Mouse (Mus musculus) lung, embryonic 14.5 days (tissue): ENCODE measurements around the gene Ryr2. TPM values are rescaled to one million over a fixed set of nuclear protein-coding genes. Genes with fewer than 3 reads are reported as not detected.

Experiments
- ATAC-seq: fragments of 200-750 bp; cut with Nextera tagmentation; 2 replicates; pipeline ENCODE4 v1.8.0; 2017; ENCODE audit warnings: mild to moderate bottlenecking, moderate TSS enrichment, moderate library complexity; ENCODE audit not compliant: insufficient read depth
- DNase-seq: peaks from one replicate; pipeline ENCODE4 v3.0.0-alpha.2; 2015
- H3K27ac ChIP-seq: fragments of 300-500 bp; sonication (generic); 2 replicates; pipeline ENCODE4 v1.5.1; 2014; ENCODE audit warnings: low read depth, mild to moderate bottlenecking, moderate library complexity
- H3K27me3 ChIP-seq: fragments of 300-500 bp; sonication (generic); 2 replicates; pipeline ENCODE4 v1.6.1; 2014; ENCODE audit warnings: low read length, control low read depth; ENCODE audit not compliant: insufficient read depth
- H3K36me3 ChIP-seq: fragments of 300-500 bp; sonication (generic); 2 replicates; pipeline ENCODE4 v1.6.1; 2014; ENCODE audit warnings: control low read depth; ENCODE audit not compliant: insufficient read depth
- H3K4me1 ChIP-seq: fragments of 300-500 bp; sonication (generic); 2 replicates; pipeline ENCODE4 v1.6.1; 2014; ENCODE audit warnings: antibody characterized with exemption, control low read depth; ENCODE audit not compliant: insufficient read depth
- H3K4me2 ChIP-seq: fragments of 300-500 bp; sonication (generic); 2 replicates; pipeline ENCODE4 v1.6.1; 2014; ENCODE audit warnings: mild to moderate bottlenecking
- H3K4me3 ChIP-seq: fragments of 300-500 bp; sonication (generic); 2 replicates; pipeline ENCODE4 v1.5.1; 2014; ENCODE audit warnings: low read depth, low read length
- H3K9ac ChIP-seq: fragments of 300-500 bp; sonication (generic); 2 replicates; pipeline ENCODE4 v1.6.1; 2014
- H3K9me3 ChIP-seq: fragments of 300-500 bp; sonication (generic); 2 replicates; pipeline ENCODE4 v1.6.1; 2016; ENCODE audit warnings: low read depth, low read length, control low read depth
- CTCF ChIP-seq: IDR thresholded peaks from 2 replicates; pipeline ENCODE4 v1.5.1; 2016; ENCODE audit warnings: antibody characterized with exemption, low read depth
- WGBS: fragments of 180-500 bp; shearing (Covaris S2); extraction: QIAGEN DNeasy Blood & Tissue Kit; methylation state at CpG from one replicate; pipeline ENCODE4 v1.1.7; 2014; 5-methylcytosine and 5-hydroxymethylcytosine counted together
- polyA plus RNA-seq: library from polyadenylated mRNA; unstranded; fragments of >200 nt; fragmentation: Nextera tagmentation; extraction: Ambion mirVana; gene quantifications from 2 replicates; pipeline ENCODE4 v1.2.1, GENCODE M21; 2014

Gene Ryr2
- polyA plus RNA-seq, 1 experiment from 2014 or later = 2.3 TPM

- Histone ChIP-seq H3K4me1 (no peaks in the 10 kb centered on the region), H3K4me3 (no peak overlapping the region), H3K27ac (no peak overlapping the region), H3K36me3 (no peaks in the 10 kb centered on the region), H3K9me3 (no peaks in the 10 kb centered on the region), H3K4me2 (no peak overlapping the region), H3K27me3 (no peaks in the 10 kb centered on the region), H3K9ac (no peak overlapping the region)
- WGBS = 79% methylated on average over 2 of the region's 2 CpGs
- TF ChIP-seq CTCF = no peak
- ATAC-seq (no peak), DNase-seq (no peak)
These were observed 180.5 kb downstream of the Ryr2 start for GRCm38 (mm10) chr13:11926215-11926614.

- Histone ChIP-seq H3K9ac (no peak overlapping the region), H3K9me3 (no peaks in the 10 kb centered on the region), H3K4me3 (no peak overlapping the region), H3K4me2 (no peak overlapping the region), H3K27me3 (no peaks in the 10 kb centered on the region), H3K4me1 (no peaks in the 10 kb centered on the region), H3K27ac (no peak overlapping the region), H3K36me3 (no peaks in the 10 kb centered on the region)
- no peak for DNase-seq
- no peak for ATAC-seq
- WGBS = 65% methylated on average over 3 of the region's 3 CpGs
- no peak for TF ChIP-seq CTCF
These were observed 182.0 kb downstream of the Ryr2 start for GRCm38 (mm10) chr13:11924732-11925131.

GRCm38 (mm10) chr13:11920495-11920894 is 186.2 kb downstream of the Ryr2 start:
- Histone ChIP-seq H3K36me3 (no peaks in the 10 kb centered on the region), H3K4me1 (no peaks in the 10 kb centered on the region), H3K9me3 (no peaks in the 10 kb centered on the region), H3K9ac (no peak overlapping the region), H3K4me2 (no peak overlapping the region), H3K27me3 (no peaks in the 10 kb centered on the region), H3K4me3 (no peak overlapping the region), H3K27ac (no peak overlapping the region)
- no peak for TF ChIP-seq CTCF
- DNase-seq (no peak), ATAC-seq (no peak)
- WGBS = 84% methylated on average over 1 of the region's 1 CpGs

DNA sequence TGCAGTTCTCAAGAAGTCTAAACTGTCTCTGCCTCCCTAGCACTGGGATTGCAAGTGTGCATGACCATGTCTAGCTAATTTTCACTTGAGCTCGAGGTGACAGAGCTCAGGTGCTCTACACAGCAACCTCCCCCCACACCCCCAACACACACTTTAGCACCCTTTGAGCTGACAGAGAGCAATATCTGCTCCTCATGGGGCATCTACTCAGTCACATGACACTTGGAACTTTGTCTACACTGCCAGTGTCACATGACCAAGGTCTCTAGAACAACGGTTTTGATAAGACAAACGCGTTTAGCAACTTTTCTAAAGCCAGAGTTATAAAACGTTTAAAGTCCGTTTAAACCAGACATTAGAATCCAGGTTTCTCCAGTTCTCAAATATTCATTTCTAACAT is 187.3 kb downstream of the Ryr2 start:
- H3K36me3 ChIP-seq = no peaks in the 10 kb centered on the region
- no peaks in the 10 kb centered on the region for H3K4me1 ChIP-seq
- no peak overlapping the region for H3K4me2 ChIP-seq
- H3K9me3 ChIP-seq = no peaks in the 10 kb centered on the region
- 69% methylated on average over 6 of the region's 6 CpGs for WGBS
- DNase-seq (no peak), ATAC-seq (no peak)
- no peaks in the 10 kb centered on the region for H3K27me3 ChIP-seq
- H3K9ac ChIP-seq = no peak overlapping the region
- H3K27ac ChIP-seq = no peak overlapping the region
- TF ChIP-seq CTCF = no peak
- no peak overlapping the region for H3K4me3 ChIP-seq

- WGBS = 49% methylated on average over 2 of the region's 2 CpGs
- no peaks in the 10 kb centered on the region for H3K27me3 ChIP-seq
- H3K9ac ChIP-seq = no peak overlapping the region
- H3K27ac ChIP-seq = no peak overlapping the region
- TF ChIP-seq CTCF = no peak
- no peaks in the 10 kb centered on the region for H3K4me1 ChIP-seq
- DNase-seq (no peak), ATAC-seq (no peak)
- no peaks in the 10 kb centered on the region for H3K9me3 ChIP-seq
- H3K4me2 ChIP-seq = no peak overlapping the region
- H3K36me3 ChIP-seq = no peaks in the 10 kb centered on the region
- H3K4me3 ChIP-seq = no peak overlapping the region
These were observed 191.1 kb downstream of the Ryr2 start for GRCm38 (mm10) chr13:11915619-11916018.

GRCm38 (mm10) chr13:11914682-11915081 is 192.1 kb downstream of the Ryr2 start:
- Histone ChIP-seq H3K9me3 (no peaks in the 10 kb centered on the region), H3K9ac (no peak overlapping the region), H3K4me2 (no peak overlapping the region), H3K27ac (no peak overlapping the region), H3K4me3 (no peak overlapping the region), H3K4me1 (no peaks in the 10 kb centered on the region), H3K36me3 (no peaks in the 10 kb centered on the region), H3K27me3 (no peaks in the 10 kb centered on the region)
- WGBS = 68% methylated on average over 3 of the region's 3 CpGs
- ATAC-seq (no peak), DNase-seq (no peak)
- TF ChIP-seq CTCF = no peak

- no peak for DNase-seq
- Histone ChIP-seq H3K4me1 (no peaks in the 10 kb centered on the region), H3K36me3 (no peaks in the 10 kb centered on the region), H3K4me3 (no peak overlapping the region), H3K27me3 (no peaks in the 10 kb centered on the region), H3K9ac (no peak overlapping the region), H3K27ac (no peak overlapping the region), H3K4me2 (no peak overlapping the region), H3K9me3 (no peaks in the 10 kb centered on the region)
- TF ChIP-seq CTCF = no peak
- no peak for ATAC-seq
- WGBS = 75% methylated on average over 2 of the region's 2 CpGs
These were observed 194.5 kb downstream of the Ryr2 start for GRCm38 (mm10) chr13:11912208-11912607.

GRCm38 (mm10) chr13:11908123-11908522 is 198.6 kb downstream of the Ryr2 start:
- Histone ChIP-seq H3K9me3 (no peaks in the 10 kb centered on the region), H3K4me3 (no peak overlapping the region), H3K36me3 (no peaks in the 10 kb centered on the region), H3K9ac (no peak overlapping the region), H3K27ac (no peak overlapping the region), H3K4me1 (no peaks in the 10 kb centered on the region), H3K4me2 (no peak overlapping the region), H3K27me3 (no peaks in the 10 kb centered on the region)
- 80% methylated on average over 4 of the region's 4 CpGs for WGBS
- no peak for ATAC-seq
- no peak for TF ChIP-seq CTCF
- DNase-seq = no peak
